Mouse (Mus musculus) liver, embryonic 11.5 days (tissue): ENCODE results near the gene Slfnl1. TPM values are rescaled to one million over a fixed set of nuclear protein-coding genes. Genes with fewer than 3 reads are reported as not detected.

Experiments used
- ATAC-seq: fragments of 200-750 bp; cut with Nextera tagmentation; replicated peaks from 2 replicates; pipeline ENCODE4 v1.8.0; 2017; ENCODE audit warnings: moderate number of reproducible peaks, mild to moderate bottlenecking, moderate TSS enrichment, moderate library complexity; ENCODE audit not compliant: low FRiP score
- DNase-seq: peaks from one replicate; pipeline ENCODE4 v3.0.0-alpha.2; 2017; ENCODE audit warnings: low spot score
- H3K27ac ChIP-seq: fragments of 300-500 bp; sonication (generic); 2 replicates; pipeline ENCODE4 v1.5.1; 2014; ENCODE audit warnings: mild to moderate bottlenecking, low read depth, low read length, control low read depth
- H3K27me3 ChIP-seq: fragments of 300-500 bp; sonication (generic); replicated peaks from 2 replicates; pipeline ENCODE4 v1.6.1; 2014; ENCODE audit warnings: low read length, mixed read lengths; ENCODE audit not compliant: control insufficient read depth, insufficient read depth
- H3K36me3 ChIP-seq: fragments of 300-500 bp; sonication (generic); 2 replicates; pipeline ENCODE4 v1.6.1; 2014; ENCODE audit warnings: mild to moderate bottlenecking, low read length, moderate library complexity, mixed read lengths; ENCODE audit not compliant: control insufficient read depth, insufficient read depth
- H3K4me1 ChIP-seq: fragments of 300-500 bp; sonication (generic); replicated peaks from 2 replicates; pipeline ENCODE4 v1.6.1; 2014; ENCODE audit warnings: low read length, mixed read lengths; ENCODE audit not compliant: control insufficient read depth, insufficient read depth
- H3K4me2 ChIP-seq: fragments of 300-500 bp; sonication (generic); 2 replicates; pipeline ENCODE4 v1.6.1; 2014; ENCODE audit warnings: mild to moderate bottlenecking, control low read depth, moderate library complexity
- H3K4me3 ChIP-seq: fragments of 300-500 bp; sonication (generic); 2 replicates; pipeline ENCODE4 v1.5.1; 2014; ENCODE audit warnings: low read depth, low read length, control low read depth
- H3K9ac ChIP-seq: fragments of 300-500 bp; sonication (generic); 2 replicates; pipeline ENCODE4 v1.6.1; 2014; ENCODE audit warnings: low read depth, low read length, control low read depth
- H3K9me3 ChIP-seq: fragments of 300-500 bp; sonication (generic); 2 replicates; pipeline ENCODE4 v1.6.1; 2016; ENCODE audit warnings: low read length, inconsistent platforms, mixed read lengths; ENCODE audit not compliant: control insufficient read depth
- WGBS: fragments of 180-500 bp; shearing (Covaris S2); extraction: QIAGEN DNeasy Blood & Tissue Kit; methylation state at CpG from one replicate; pipeline ENCODE4 v1.1.7; 2014; 5-methylcytosine and 5-hydroxymethylcytosine counted together
- polyA plus RNA-seq: library from polyadenylated mRNA; unstranded; fragments of >200 nt; fragmentation: Nextera tagmentation; extraction: Ambion mirVana; gene quantifications from 2 replicates; pipeline ENCODE4 v1.2.1, GENCODE M21; 2014

Gene Slfnl1
- polyA plus RNA-seq, 1 experiment from 2014 or later = not detected

DNA sequence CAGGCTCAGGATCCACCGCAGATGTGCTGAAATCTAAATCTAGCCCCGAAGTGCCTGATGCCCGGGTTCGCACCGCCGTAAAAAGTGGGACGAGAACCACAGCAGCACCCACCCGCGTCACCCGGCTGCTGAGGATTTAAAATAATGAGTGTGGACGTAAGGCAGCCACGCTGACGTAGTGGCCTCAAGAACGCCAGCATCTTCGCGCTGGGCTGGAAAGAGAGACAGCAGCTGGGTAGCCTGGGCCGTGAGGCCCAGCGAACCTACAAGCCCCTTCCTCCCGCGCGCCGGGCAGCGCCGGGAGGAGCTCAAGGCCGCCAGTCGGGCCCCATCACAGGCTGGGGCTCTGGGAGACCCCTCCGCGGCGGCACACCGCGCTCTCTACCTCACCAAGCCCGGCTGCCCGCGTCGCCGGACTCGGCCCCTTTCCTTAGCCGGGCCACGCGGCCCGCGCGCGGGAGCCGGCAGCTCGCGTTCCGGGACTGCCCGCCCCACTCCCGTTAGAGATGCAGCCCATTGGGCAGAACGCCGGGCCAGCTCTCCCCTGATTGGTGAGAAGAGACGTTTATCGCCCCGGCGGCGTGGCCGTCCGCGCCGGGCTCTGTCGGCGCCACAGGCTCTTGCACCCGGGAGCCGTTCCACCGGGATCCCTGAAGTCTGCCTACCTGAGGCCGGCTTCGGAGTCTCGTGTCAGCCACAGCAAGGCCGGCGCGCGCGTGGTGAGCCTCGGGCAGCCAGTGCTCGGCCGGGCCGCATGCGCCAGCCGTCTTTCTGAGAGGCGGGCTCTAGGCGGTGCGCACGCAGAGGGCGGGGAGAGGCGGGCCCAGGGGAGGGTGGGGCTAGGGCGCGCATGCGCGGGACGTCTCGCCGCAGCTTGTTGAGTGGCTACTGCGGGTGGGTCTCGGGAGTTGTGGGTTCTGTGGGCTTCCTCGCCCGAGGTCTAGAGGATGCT, 37.7 kb downstream of the Slfnl1 start, which contains the start of gene Ctps:
Gene Ctps, minus strand, starts transcription at position 791 of the 952 bp plus-strand sequence.
- DNase-seq (peak; percentile 99), ATAC-seq (peak; percentile 96)
- Histone ChIP-seq H3K4me1 (peaks cover 22% of the 10 kb centered on the region), H3K27ac (peak within 1 kb of the TSS; percentile 84), H3K27me3 (no peaks in the 10 kb centered on the region), H3K4me2 (peak within 1 kb of the TSS; percentile 96), H3K36me3 (peaks cover 4% of the 10 kb centered on the region; the same call in 1 of the 2 replicates), H3K9me3 (no peaks in the 10 kb centered on the region), H3K9ac (peak within 1 kb of the TSS; percentile 97), H3K4me3 (peak within 1 kb of the TSS; percentile 94)
- WGBS = under 1% methylated on average over 97 of the region's 97 CpGs

DNA sequence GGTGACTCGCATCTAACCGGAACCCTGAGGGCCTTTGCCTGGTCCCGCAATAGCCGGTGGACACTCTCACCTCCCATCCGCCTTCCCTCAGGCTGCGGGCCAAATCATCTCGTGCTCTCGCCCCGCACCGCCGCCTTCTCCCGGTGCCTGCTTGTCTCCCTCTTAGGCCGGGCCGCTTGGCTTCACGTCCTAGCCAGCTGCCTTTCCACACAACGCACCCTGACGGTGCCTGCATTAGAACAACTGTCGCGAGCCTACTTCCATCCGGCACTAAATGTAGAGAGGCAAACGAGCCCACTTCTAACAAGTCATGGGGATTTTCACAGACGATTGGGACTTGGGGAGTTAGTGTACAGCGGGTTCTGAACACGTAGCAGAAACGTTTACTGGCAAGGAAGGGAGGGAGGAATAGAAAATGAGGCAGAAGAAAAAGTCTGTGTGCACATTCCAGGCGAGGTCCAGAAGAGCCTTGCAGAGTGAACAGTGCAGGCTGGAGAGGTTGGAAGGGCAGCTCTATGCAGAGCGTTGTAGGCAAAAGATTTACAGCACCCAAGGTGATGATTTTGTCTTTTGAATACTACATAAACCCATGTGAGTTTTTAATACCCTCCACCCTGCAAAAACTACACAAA, 38.5 kb downstream of the Slfnl1 start:
- Histone ChIP-seq H3K9ac (peak overlapping the region; percentile 97), H3K4me2 (peak overlapping the region; percentile 96), H3K27ac (peak overlapping the region; percentile 84), H3K27me3 (no peaks in the 10 kb centered on the region), H3K4me1 (peaks cover 22% of the 10 kb centered on the region), H3K4me3 (peak overlapping the region; percentile 94), H3K9me3 (no peaks in the 10 kb centered on the region), H3K36me3 (no peaks in the 10 kb centered on the region; the same call in 1 of the 2 replicates)
- DNase-seq (no peak), ATAC-seq (peak; percentile 59)
- WGBS = 3% methylated on average over 27 of the region's 27 CpGs

DNA sequence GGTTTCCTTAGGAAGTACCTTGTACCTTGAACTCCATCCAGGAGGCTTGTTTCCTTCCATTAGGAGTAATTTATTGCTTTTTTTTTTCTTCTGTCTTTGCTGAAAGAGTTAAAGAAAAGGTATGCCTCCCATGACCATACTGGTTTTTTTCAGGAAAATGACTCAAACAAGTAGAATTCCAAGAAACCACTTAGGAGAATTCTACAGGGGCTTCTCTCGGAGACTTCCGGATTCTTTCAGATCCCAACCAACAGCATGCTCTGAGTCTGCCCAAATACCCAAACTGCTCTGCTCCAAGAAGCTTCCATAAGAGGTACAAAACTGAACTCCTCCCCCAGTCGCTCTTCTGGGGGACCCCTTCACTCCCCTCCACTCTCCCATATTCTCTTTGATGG, 39.0 kb downstream of the Slfnl1 start:
- H3K4me3 ChIP-seq = peak overlapping the region; percentile 94
- DNase-seq = no peak
- peak overlapping the region; percentile 96 for H3K4me2 ChIP-seq
- no peaks in the 10 kb centered on the region for H3K27me3 ChIP-seq
- H3K9ac ChIP-seq = no peak overlapping the region; the same call in 1 of the 2 replicates
- no peaks in the 10 kb centered on the region for H3K9me3 ChIP-seq
- ATAC-seq = no peak
- WGBS = 72% methylated on average over 3 of the region's 3 CpGs
- H3K4me1 ChIP-seq = peaks cover 22% of the 10 kb centered on the region
- no peaks in the 10 kb centered on the region; the same call in 1 of the 2 replicates for H3K36me3 ChIP-seq
- no peak overlapping the region for H3K27ac ChIP-seq

DNA sequence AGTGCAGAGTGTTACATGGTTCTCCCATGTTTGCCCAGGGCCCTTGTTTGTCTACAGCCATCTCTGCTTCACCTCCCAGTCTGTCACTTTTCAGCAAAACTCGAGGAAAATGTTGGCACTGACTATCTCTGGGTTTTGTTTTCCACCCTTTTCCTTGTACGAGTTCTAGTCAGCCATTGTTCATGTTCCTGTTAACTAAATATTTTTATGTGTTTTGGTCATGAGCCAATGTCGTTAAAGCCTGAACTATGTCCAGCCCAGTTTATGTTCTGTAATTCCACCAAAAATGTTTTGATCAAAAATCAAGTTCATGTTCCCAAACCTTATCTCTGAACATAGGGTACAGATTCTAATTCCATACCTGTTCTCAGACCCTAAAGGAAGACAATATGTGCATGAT, 39.7 kb downstream of the Slfnl1 start:
- 68% methylated on average over 3 of the region's 3 CpGs for WGBS
- H3K4me2 ChIP-seq = no peak overlapping the region

DNA sequence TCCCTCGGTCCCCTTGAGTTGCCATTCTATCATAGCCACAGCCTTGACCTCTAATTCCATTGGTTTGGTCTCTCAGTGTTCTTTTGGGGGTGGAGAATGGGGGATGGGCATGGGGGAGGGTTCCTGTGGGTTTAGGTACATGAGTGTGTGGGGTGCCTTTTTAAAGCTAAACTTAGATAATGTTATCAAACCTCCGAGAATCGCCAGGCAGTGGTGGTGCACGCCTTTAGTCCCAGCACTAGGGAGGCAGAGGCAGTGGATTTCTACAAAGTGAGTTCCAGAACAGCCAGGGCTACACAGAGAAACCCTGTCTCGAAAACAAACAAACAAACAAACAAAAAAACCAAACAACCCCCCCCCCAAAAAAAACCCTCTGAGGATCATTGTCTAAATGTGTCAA, 48.9 kb downstream of the Slfnl1 start:
- peak; percentile 89 for ATAC-seq
- Histone ChIP-seq H3K4me2 (no peak overlapping the region), H3K9ac (no peak overlapping the region), H3K4me1 (no peaks in the 10 kb centered on the region), H3K27ac (no peak overlapping the region), H3K36me3 (no peaks in the 10 kb centered on the region), H3K4me3 (no peak overlapping the region), H3K9me3 (no peaks in the 10 kb centered on the region), H3K27me3 (no peaks in the 10 kb centered on the region)
- 43% methylated on average over 5 of the region's 5 CpGs for WGBS
- no peak for DNase-seq

More for the DNA sequence above, 39.7 kb downstream of the Slfnl1 start:
- Histone ChIP-seq H3K4me3 (no peak overlapping the region), H3K9me3 (no peaks in the 10 kb centered on the region), H3K4me1 (peaks cover 22% of the 10 kb centered on the region), H3K36me3 (no peaks in the 10 kb centered on the region; the same call in 1 of the 2 replicates), H3K27ac (no peak overlapping the region), H3K27me3 (no peaks in the 10 kb centered on the region), H3K9ac (no peak overlapping the region; the same call in 1 of the 2 replicates)
- ATAC-seq (no peak), DNase-seq (no peak)

DNA sequence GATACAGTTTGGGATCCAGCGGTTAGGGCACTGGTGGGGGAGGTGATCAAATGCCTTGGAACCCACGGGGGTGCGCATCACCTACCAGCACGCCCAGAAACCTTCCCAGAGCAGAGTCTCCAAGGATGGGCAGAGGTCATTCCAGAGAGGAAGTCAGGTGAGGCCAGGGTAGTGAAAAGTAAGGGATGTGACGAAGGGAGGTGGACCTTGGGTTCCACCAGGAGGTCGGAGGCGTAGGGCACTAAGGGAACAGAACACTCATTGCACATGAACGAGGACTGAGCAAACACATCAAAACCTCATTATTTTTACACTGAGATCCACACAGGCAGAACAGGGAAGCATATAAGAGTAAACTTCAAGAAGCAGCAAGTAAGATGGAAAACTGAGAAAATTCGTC, 49.7 kb downstream of the Slfnl1 start:
- no peak overlapping the region for H3K4me2 ChIP-seq
- no peak overlapping the region for H3K27ac ChIP-seq
- H3K9me3 ChIP-seq = no peaks in the 10 kb centered on the region
- H3K4me3 ChIP-seq = no peak overlapping the region
- H3K4me1 ChIP-seq = no peaks in the 10 kb centered on the region
- H3K27me3 ChIP-seq = 0 out of 2 replicates have a peak, but pooled peaks cover 2% of the 10 kb centered on the region
- no peak for ATAC-seq
- DNase-seq = no peak
- no peak overlapping the region for H3K9ac ChIP-seq
- no peaks in the 10 kb centered on the region for H3K36me3 ChIP-seq
- 82% methylated on average over 9 of the region's 9 CpGs for WGBS

Other genes with a start within 250 kb of the Slfnl1 start
- 0.06 and 0.14 TPM in 2 replicates for gene Foxo6, start 244.9 kb upstream of the Slfnl1 start, polyA plus RNA-seq
- gene Scmh1, start 127.0 kb upstream of the Slfnl1 start, polyA plus RNA-seq = 22.6 and 33.8 TPM in 2 replicates
- gene Ctps, start 38.0 kb downstream of the Slfnl1 start, polyA plus RNA-seq = 102 and 116 TPM in 2 replicates
- gene Gm8439, start 56.5 kb downstream of the Slfnl1 start, polyA plus RNA-seq = not detected in 2 replicates
- gene Cited4, start 134.3 kb downstream of the Slfnl1 start, polyA plus RNA-seq = 232 and 242 TPM in 2 replicates
- gene Kcnq4, start 216.4 kb downstream of the Slfnl1 start, polyA plus RNA-seq = 0.57 and 0.90 TPM in 2 replicates